Mouse (Mus musculus): ENCODE data around the gene Gpr15. TPM values are rescaled to one million over a fixed set of nuclear protein-coding genes. Genes with fewer than 3 reads are reported as not detected.

Gpr15 gene
- total RNA-seq (2021) = not detected

- no peak for DNase-seq
Measured at GRCm38 (mm10) chr16:58718666-58719120, at the start of gene Gpr15. Gene Gpr15 (minus strand): TSS chr16:58719070.

GRCm38 (mm10) chr16:58763076-58763475 lies 44.2 kb upstream of the Gpr15 start, which contains the start of gene Olfr172:
Gene Olfr172 (minus strand): TSS chr16:58763176.
- no peak for DNase-seq

- DNase-seq = no peak
Measured at GRCm38 (mm10) chr16:58756191-58756590, 37.3 kb upstream of the Gpr15 start.

GRCm38 (mm10) chr16:58751314-58751713 lies 32.4 kb upstream of the Gpr15 start:
- DNase-seq = no peak

- no peak for DNase-seq
Measured at GRCm38 (mm10) chr16:58746715-58747114, 27.8 kb upstream of the Gpr15 start.

GRCm38 (mm10) chr16:58740751-58741150 lies 21.9 kb upstream of the Gpr15 start:
- DNase-seq = no peak

GRCm38 (mm10) chr16:58738800-58739199 lies 19.9 kb upstream of the Gpr15 start:
- no peak for DNase-seq

GRCm38 (mm10) chr16:58738205-58738604 lies 19.3 kb upstream of the Gpr15 start:
- no peak for DNase-seq

- no peak for DNase-seq
Measured at GRCm38 (mm10) chr16:58728176-58728671, 9.4 kb upstream of the Gpr15 start.

GRCm38 (mm10) chr16:58727477-58728131 lies 8.7 kb upstream of the Gpr15 start, which contains the start of gene Cldnd1:
Gene Cldnd1 (plus strand): TSS chr16:58727910.
- DNase-seq = peak; percentile 95 to 96

- DNase-seq = no peak
Measured at GRCm38 (mm10) chr16:58726680-58727476, 8.0 kb upstream of the Gpr15 start.

GRCm38 (mm10) chr16:58722292-58722691 lies 3.4 kb upstream of the Gpr15 start:
- DNase-seq = no peak

GRCm38 (mm10) chr16:58715018-58715417 lies 3.9 kb downstream of the Gpr15 start:
- no peak for DNase-seq

GRCm38 (mm10) chr16:58713128-58713527 lies 5.7 kb downstream of the Gpr15 start:
- DNase-seq = no peak

- DNase-seq = no peak
Measured at GRCm38 (mm10) chr16:58712221-58712620, 6.6 kb downstream of the Gpr15 start.

GRCm38 (mm10) chr16:58709536-58709935 lies 9.3 kb downstream of the Gpr15 start:
- no peak for DNase-seq

- no peak for DNase-seq
Measured at GRCm38 (mm10) chr16:58708601-58709475, 10.0 kb downstream of the Gpr15 start.

GRCm38 (mm10) chr16:58707276-58707905 lies 11.5 kb downstream of the Gpr15 start:
- no peak for DNase-seq

GRCm38 (mm10) chr16:58704999-58705398 lies 13.9 kb downstream of the Gpr15 start:
- no peak for DNase-seq

- no peak for DNase-seq
Measured at GRCm38 (mm10) chr16:58703382-58704124, 15.3 kb downstream of the Gpr15 start.

GRCm38 (mm10) chr16:58702329-58702932 lies 16.4 kb downstream of the Gpr15 start:
- DNase-seq = no peak

All from layer of hippocampus, postnatal 36 days (tissue).